Mouse (Mus musculus) hindbrain, postnatal 0 days (tissue): Measurements from ENCODE around the gene Zfp385c. TPM values are rescaled to one million over a fixed set of nuclear protein-coding genes. Genes with fewer than 3 reads are reported as not detected.
"Not testable (repeated sequence)": the region's sequence is repeated elsewhere in the genome, so short reads cannot be mapped to it uniquely, and the experiment has no call there.

Experiments used
- ATAC-seq: fragments of 200-750 bp; cut with Nextera tagmentation; 2 replicates; pipeline ENCODE4 v1.8.0; 2017; ENCODE audit warnings: mild to moderate bottlenecking, moderate TSS enrichment, moderate library complexity
- DNase-seq: peaks from one replicate; pipeline ENCODE4 v3.0.0-alpha.2; 2015; ENCODE audit warnings: low spot score
- H3K27ac ChIP-seq: fragments of 300-500 bp; sonication (generic); 2 replicates; pipeline ENCODE4 v1.5.1; 2014; ENCODE audit warnings: mild to moderate bottlenecking
- H3K27me3 ChIP-seq: fragments of 300-500 bp; sonication (generic); 2 replicates; pipeline ENCODE4 v1.6.1; 2014; ENCODE audit warnings: low read length, mixed read lengths; ENCODE audit not compliant: insufficient read depth
- H3K36me3 ChIP-seq: fragments of 300-500 bp; sonication (generic); 2 replicates; pipeline ENCODE4 v1.6.1; 2014; ENCODE audit warnings: low read length, mixed read lengths; ENCODE audit not compliant: insufficient read depth
- H3K4me1 ChIP-seq: fragments of 300-500 bp; sonication (generic); 2 replicates; pipeline ENCODE4 v1.6.1; 2014; ENCODE audit warnings: antibody characterized with exemption, low read length, mixed read lengths; ENCODE audit not compliant: insufficient read depth
- H3K4me2 ChIP-seq: fragments of 300-500 bp; sonication (generic); 2 replicates; pipeline ENCODE4 v1.6.1; 2014; ENCODE audit warnings: low read depth, mild to moderate bottlenecking, low read length, moderate library complexity, mixed read lengths
- H3K4me3 ChIP-seq: fragments of 300-500 bp; sonication (generic); 2 replicates; pipeline ENCODE4 v1.5.1; 2014; ENCODE audit warnings: low read length
- H3K9ac ChIP-seq: fragments of 300-500 bp; sonication (generic); replicated peaks from 2 replicates; pipeline ENCODE4 v1.6.1; 2014; ENCODE audit warnings: mild to moderate bottlenecking, low read length, moderate library complexity, mixed read lengths
- H3K9me3 ChIP-seq: fragments of 300-500 bp; sonication (generic); 2 replicates; pipeline ENCODE4 v1.6.1; 2016; ENCODE audit warnings: low read length, mixed read lengths
- CTCF ChIP-seq: IDR thresholded peaks from 2 replicates; pipeline ENCODE4 v1.5.1; 2016; ENCODE audit warnings: antibody characterized with exemption, control low read depth, low read depth
- WGBS: fragments of 180-500 bp; shearing (Covaris S2); extraction: QIAGEN DNeasy Blood & Tissue Kit; methylation state at CpG from one replicate; pipeline ENCODE4 v1.1.7; 2014; 5-methylcytosine and 5-hydroxymethylcytosine counted together
- polyA plus RNA-seq: library from polyadenylated mRNA; unstranded; fragments of >200 nt; fragmentation: Nextera tagmentation; extraction: Ambion mirVana; gene quantifications from 2 replicates; pipeline ENCODE4 v1.2.1, GENCODE M21; 2015
- total RNA-seq: library from RNA; depleted of rRNA; stranded (reverse); fragments of >200 nt; gene quantifications from 2 replicates; pipeline ENCODE4 v1.2.3, GENCODE M21; 2014

Gene Zfp385c
- total and polyA plus RNA-seq, 2 experiments from 2014 or later, result 9.8 to 10.0 TPM

GRCm38 (mm10) chr11:100671049-100671448 is 21.2 kb downstream of the Zfp385c start:
- Histone ChIP-seq H3K9me3 (no peaks in the 10 kb centered on the region), H3K27ac (no peak overlapping the region), H3K36me3 (no peaks in the 10 kb centered on the region), H3K4me1 (peaks cover 5% of the 10 kb centered on the region; the same call in 1 of the 2 replicates), H3K27me3 (no peaks in the 10 kb centered on the region), H3K4me2 (no peak overlapping the region), H3K9ac (no peak overlapping the region), H3K4me3 (no peak overlapping the region)
- WGBS, result 86% methylated on average over 1 of the region's 1 CpGs
- ATAC-seq (no peak), DNase-seq (no peak)
- no peak for TF ChIP-seq CTCF

GRCm38 (mm10) chr11:100659806-100660205 is 32.4 kb downstream of the Zfp385c start:
- DNase-seq (no peak), ATAC-seq (no peak)
- 59% methylated on average over 10 of the region's 10 CpGs for WGBS
- Histone ChIP-seq H3K9ac (no peak overlapping the region), H3K4me2 (no peak overlapping the region), H3K4me1 (peaks cover 9% of the 10 kb centered on the region), H3K27me3 (no peaks in the 10 kb centered on the region), H3K4me3 (no peak overlapping the region), H3K36me3 (no peaks in the 10 kb centered on the region), H3K27ac (no peak overlapping the region), H3K9me3 (no peaks in the 10 kb centered on the region)
- no peak for TF ChIP-seq CTCF

DNA sequence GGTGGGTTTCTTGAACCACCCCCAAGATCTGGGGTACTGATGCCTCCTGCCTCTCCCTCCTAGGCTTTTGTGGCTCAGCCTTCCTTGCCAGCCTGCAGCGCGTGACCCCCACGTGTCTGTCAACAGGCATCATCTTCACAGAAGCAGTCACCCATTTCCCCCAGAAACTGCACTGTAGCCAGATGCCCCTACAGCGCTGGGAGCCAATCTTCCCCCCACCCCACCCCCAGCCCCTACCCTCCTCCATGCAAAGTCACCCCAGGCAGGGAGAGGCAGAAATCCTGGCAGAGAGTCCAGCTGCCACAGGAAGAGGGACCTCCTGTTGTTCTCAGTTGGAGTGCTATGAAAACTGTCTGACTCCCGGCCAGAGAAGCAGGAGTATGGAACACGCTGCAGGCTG is 35.8 kb downstream of the Zfp385c start:
- peak; percentile 69 for DNase-seq
- peak; percentile 61; the same call in 1 of the 2 replicates for ATAC-seq
- Histone ChIP-seq H3K27me3 (no peaks in the 10 kb centered on the region), H3K4me2 (0 out of 2 replicates have a peak overlapping the region, but pooled peaks have one; percentile 16), H3K27ac (no peak overlapping the region), H3K36me3 (no peaks in the 10 kb centered on the region), H3K4me3 (no peak overlapping the region), H3K9me3 (no peaks in the 10 kb centered on the region), H3K4me1 (peaks cover 9% of the 10 kb centered on the region), H3K9ac (no peak overlapping the region)
- no peak for TF ChIP-seq CTCF
- WGBS, result 9% methylated on average over 6 of the region's 6 CpGs

GRCm38 (mm10) chr11:100655589-100655988 is 36.7 kb downstream of the Zfp385c start:
- not testable (repeated sequence) for H3K27me3 ChIP-seq, H3K27ac ChIP-seq, H3K9ac ChIP-seq, H3K4me3 ChIP-seq, H3K4me2 ChIP-seq, ATAC-seq, DNase-seq, H3K9me3 ChIP-seq, H3K4me1 ChIP-seq, H3K36me3 ChIP-seq
- 58% methylated on average over 2 of the region's 3 CpGs for WGBS
- peak; percentile 26 for TF ChIP-seq CTCF

DNA sequence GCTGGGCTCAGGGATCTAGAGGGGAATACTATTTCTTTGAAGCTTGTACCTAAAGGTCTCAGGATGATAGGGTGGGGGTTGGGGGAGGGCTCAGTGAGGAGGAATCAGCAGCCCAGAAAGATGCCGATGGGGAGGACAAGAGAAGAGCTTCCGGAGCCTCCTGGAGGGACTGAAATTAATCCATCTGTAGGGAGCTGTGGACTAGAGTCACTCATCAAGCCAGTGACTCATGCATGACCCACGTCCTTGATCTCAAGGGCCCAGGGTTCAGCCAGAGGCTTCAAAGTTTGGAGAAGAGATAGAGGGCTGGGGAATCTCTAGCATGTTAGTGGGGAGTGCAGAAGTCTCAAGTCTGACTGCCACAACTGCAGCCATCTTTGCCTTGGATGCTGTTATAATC is 40.5 kb downstream of the Zfp385c start:
- Histone ChIP-seq H3K4me3 (no peak overlapping the region), H3K4me2 (no peak overlapping the region), H3K36me3 (no peaks in the 10 kb centered on the region), H3K9me3 (no peaks in the 10 kb centered on the region), H3K4me1 (peaks cover 8% of the 10 kb centered on the region), H3K27ac (no peak overlapping the region), H3K27me3 (0 out of 2 replicates have a peak, but pooled peaks cover 5% of the 10 kb centered on the region), H3K9ac (no peak overlapping the region)
- no peak for ATAC-seq
- TF ChIP-seq CTCF, result no peak
- WGBS, result 22% methylated on average over 3 of the region's 3 CpGs
- DNase-seq, result no peak

- TF ChIP-seq CTCF, result no peak
- ATAC-seq, result no peak
- Histone ChIP-seq H3K27me3 (0 out of 2 replicates have a peak, but pooled peaks cover 5% of the 10 kb centered on the region), H3K9ac (no peak overlapping the region), H3K4me2 (no peak overlapping the region), H3K4me3 (no peak overlapping the region), H3K9me3 (no peaks in the 10 kb centered on the region), H3K36me3 (no peaks in the 10 kb centered on the region), H3K27ac (no peak overlapping the region), H3K4me1 (peaks cover 3% of the 10 kb centered on the region)
- WGBS, result 30% methylated on average over 8 of the region's 8 CpGs
- DNase-seq, result no peak
Observed at GRCm38 (mm10) chr11:100651205-100651604, 41.0 kb downstream of the Zfp385c start.

- ATAC-seq (no peak), DNase-seq (no peak)
- H3K4me2 ChIP-seq, result no peak overlapping the region
- 0 out of 2 replicates have a peak, but pooled peaks cover 5% of the 10 kb centered on the region for H3K27me3 ChIP-seq
- peaks cover 3% of the 10 kb centered on the region; the same call in 1 of the 2 replicates for H3K4me1 ChIP-seq
- no peaks in the 10 kb centered on the region for H3K9me3 ChIP-seq
- H3K4me3 ChIP-seq, result no peak overlapping the region
- no peak for TF ChIP-seq CTCF
- no peaks in the 10 kb centered on the region for H3K36me3 ChIP-seq
- H3K27ac ChIP-seq, result no peak overlapping the region
- WGBS, result 87% methylated on average over 8 of the region's 8 CpGs
- H3K9ac ChIP-seq, result no peak overlapping the region
Observed at GRCm38 (mm10) chr11:100648405-100648804, 43.9 kb downstream of the Zfp385c start.
